ENCODE assay signal across 13 mouse cellular contexts in the genomic region with DNA sequence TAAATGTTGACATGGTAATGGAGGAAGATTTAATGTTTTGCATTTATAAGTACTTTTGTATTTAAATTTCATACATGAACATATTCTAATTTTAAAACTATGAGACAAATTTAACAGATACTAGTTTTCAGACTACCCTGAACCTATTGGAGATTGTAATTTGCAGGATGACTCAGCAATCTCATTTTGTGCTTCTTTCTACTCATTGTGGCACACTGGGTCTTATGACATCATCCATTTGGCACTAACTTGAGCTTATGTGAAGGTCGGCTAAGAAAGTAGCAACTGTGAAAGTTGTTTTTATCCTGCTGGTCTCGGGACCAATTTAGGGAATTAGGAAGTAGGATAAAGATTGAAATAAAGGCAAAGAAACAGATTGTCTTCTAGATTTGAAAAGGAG. TPM values are rescaled to one million over a fixed set of nuclear protein-coding genes. Genes with fewer than 3 reads are reported as not detected.
DNase-seq lines count a peak whose midpoint lies in the region; ATAC-seq and TF ChIP-seq lines count a peak whose summit lies in the region.
"Had no signal": no experiment of that assay in that cellular context is flagged by ENCODE, and none has a peak within 500 bp of the region (broad histone marks: within the 10 kb centered on the region; RNA-seq: fewer than 3 reads in every experiment).

No protein-coding gene starts in this region.

- H3K36me3 ChIP-seq in midbrain, postnatal 0 days (ENCODE audit: insufficient read depth, low read length), result peaks cover 8% of the 10 kb centered on the region; the same call in 1 of the 2 replicates
- H3K36me3 ChIP-seq in midbrain, embryonic 11.5 days (ENCODE audit: control insufficient read depth, insufficient read depth, low read length), result no peaks in the 10 kb centered on the region; the same call in 1 of the 2 replicates
- peaks cover 33% of the 10 kb centered on the region for H3K36me3 ChIP-seq in thymus, adult 2 months (ENCODE audit: control insufficient read depth, insufficient read depth, low read length)

- no peak for TF ChIP-seq CTCF in midbrain, postnatal 0 days (IDR thresholded peaks at IDR 0.05)
- no peak for TF ChIP-seq CTCF in thymus, adult 2 months (IDR thresholded peaks at IDR 0.05; ENCODE audit: borderline replicate concordance, control insufficient read depth, extremely low read depth, insufficient read depth, low read length, poor library complexity)

- no peak overlapping the region for H3K4me2 ChIP-seq in midbrain, postnatal 0 days (ENCODE audit: low read depth, low read length, poor library complexity, severe bottlenecking)
- H3K4me2 ChIP-seq in midbrain, embryonic 11.5 days, result no peak overlapping the region
- H3K4me2 ChIP-seq: heart, embryonic 13.5 days; midbrain, embryonic 12.5 days; neural tube, embryonic 12.5 days had no signal

- H3K4me1 ChIP-seq in midbrain, postnatal 0 days (ENCODE audit: insufficient read depth, low read length), result no peaks in the 10 kb centered on the region
- H3K4me1 ChIP-seq in midbrain, embryonic 11.5 days (ENCODE audit: control insufficient read depth, insufficient read depth, low read length), result no peaks in the 10 kb centered on the region
- peaks cover 10% of the 10 kb centered on the region for H3K4me1 ChIP-seq in brown adipose tissue, adult 24 weeks (ENCODE audit: control insufficient read depth, insufficient read depth, insufficient read length, low read length)
- H3K4me1 ChIP-seq in thymus, adult 2 months (replicated peaks; ENCODE audit: control insufficient read depth, insufficient read depth, low read length), result no peaks in the 10 kb centered on the region
- H3K4me1 ChIP-seq: midbrain, embryonic 12.5 days had no signal

- no peak for ATAC-seq in midbrain, postnatal 0 days (ENCODE audit: low FRiP score)
- no peak for ATAC-seq in midbrain, embryonic 11.5 days (ENCODE audit: low FRiP score)

- intact Hi-C loops in gastrocnemius, postnatal 14 days (cut with DNase I; ENCODE audit: low total_unique reads), result no loop called here

- no peaks in the 10 kb centered on the region for H3K9me3 ChIP-seq in midbrain, postnatal 0 days (ENCODE audit: low read length)
- no peaks in the 10 kb centered on the region for H3K9me3 ChIP-seq in midbrain, embryonic 11.5 days (ENCODE audit: control insufficient read depth, low read length)
- H3K9me3 ChIP-seq: heart, embryonic 13.5 days; midbrain, embryonic 12.5 days; neural tube, embryonic 12.5 days had no signal

- peak; percentile 38 for DNase-seq in gastrocnemius, adult 18-20 months (ENCODE audit: low spot score)
- no peak for DNase-seq in gastrocnemius, postnatal 14 days
- DNase-seq in midbrain, postnatal 0 days (ENCODE audit: low spot score), result peak; percentile 37
- no peak for DNase-seq in midbrain, embryonic 11.5 days (ENCODE audit: low spot score, missing footprints)
- DNase-seq in right cerebral cortex, postnatal 25 days, result no peak
- DNase-seq in thymus, adult 2 months, result no peak
- DNase-seq: cerebellum, postnatal 25 days; right cerebral cortex, postnatal 14 days had no signal

- no peak overlapping the region for H3K4me3 ChIP-seq in midbrain, postnatal 0 days (ENCODE audit: low read depth, low read length)
- H3K4me3 ChIP-seq in midbrain, embryonic 11.5 days (ENCODE audit: low read depth, low read length), result no peak overlapping the region
- no peak overlapping the region for H3K4me3 ChIP-seq in brown adipose tissue, adult 24 weeks (ENCODE audit: insufficient read depth, low read depth, low read length)
- no peak overlapping the region for H3K4me3 ChIP-seq in thymus, adult 2 months (ENCODE audit: control insufficient read depth, insufficient read depth, low read length)
- H3K4me3 ChIP-seq: heart, embryonic 13.5 days; midbrain, embryonic 12.5 days; neural tube, embryonic 12.5 days had no signal

- no peak for TF ChIP-seq POLR2A in thymus, adult 2 months (IDR thresholded peaks at IDR 0.05; ENCODE audit: control insufficient read depth, extremely low read depth, insufficient read depth, low read length, poor library complexity)

- no peak overlapping the region for H3K9ac ChIP-seq in midbrain, postnatal 0 days (replicated peaks; ENCODE audit: low read length, poor library complexity, severe bottlenecking)
- no peak overlapping the region for H3K9ac ChIP-seq in midbrain, embryonic 11.5 days (ENCODE audit: low read length)
- H3K9ac ChIP-seq: heart, embryonic 13.5 days; liver, embryonic 14.5 days; midbrain, embryonic 12.5 days; neural tube, embryonic 12.5 days had no signal

- H3K27ac ChIP-seq in midbrain, postnatal 0 days (ENCODE audit: low read depth, low read length), result no peak overlapping the region
- H3K27ac ChIP-seq in midbrain, embryonic 11.5 days (ENCODE audit: low read depth, low read length), result no peak overlapping the region
- H3K27ac ChIP-seq in brown adipose tissue, adult 24 weeks (replicated peaks; ENCODE audit: low read depth, low read length), result peak overlapping the region; percentile 66; the same call in 1 of the 2 replicates
- no peak overlapping the region for H3K27ac ChIP-seq in thymus, adult 2 months (ENCODE audit: control insufficient read depth, insufficient read depth, low read length)
- H3K27ac ChIP-seq: heart, embryonic 13.5 days; liver, embryonic 14.5 days; midbrain, embryonic 12.5 days; neural tube, embryonic 12.5 days had no signal

- 50% methylated on average over 2 of the region's 2 CpGs for WGBS in midbrain, postnatal 0 days
- WGBS in midbrain, embryonic 11.5 days, result 71% methylated on average over 2 of the region's 2 CpGs
- WGBS in thymus, adult 2 months, result 75% methylated on average over 2 of the region's 2 CpGs

- H3K27me3 ChIP-seq in midbrain, postnatal 0 days (ENCODE audit: insufficient read depth, low read length), result no peaks in the 10 kb centered on the region
- H3K27me3 ChIP-seq in midbrain, embryonic 11.5 days (ENCODE audit: control insufficient read depth, insufficient read depth, low read length), result no peaks in the 10 kb centered on the region
- no peaks in the 10 kb centered on the region for H3K27me3 ChIP-seq in thymus, adult 2 months (ENCODE audit: control insufficient read depth, insufficient read depth, low read length)
- H3K27me3 ChIP-seq: heart, embryonic 13.5 days; midbrain, embryonic 12.5 days; neural tube, embryonic 12.5 days had no signal

RNA-seq across cellular contexts. Expression of gene Kmt2e, which starts 27.4 kb away (rescaled TPM):
- 10 to 100 TPM; 20.3 to 28.3 TPM for total RNA-seq in gastrocnemius, adult 18-20 months (2021)
- 10 to 100 TPM; 25.2 to 27.1 TPM for total RNA-seq in gastrocnemius, postnatal 14 days (2021)
- total RNA-seq in midbrain, postnatal 0 days (2014; rRNA removed), result 49.3 and 66.4 TPM in 2 replicates
- 132 and 144 TPM in 2 replicates for polyA plus RNA-seq in midbrain, postnatal 0 days (2015; fragmentation: Nextera tagmentation; extraction: Ambion mirVana)
- polyA plus RNA-seq in midbrain, embryonic 11.5 days (2014; fragmentation: Nextera tagmentation; extraction: Ambion mirVana), result 110 and 115 TPM in 2 replicates
- 35.5 and 36.9 TPM in 2 replicates for polyA plus RNA-seq in brown adipose tissue, adult 24 weeks (2012; ENCODE audit: insufficient read depth, insufficient read length, missing spikeins)
- polyA plus RNA-seq in thymus, adult 2 months (2012; rRNA removed), result 37.0 and 40.7 TPM in 2 replicates

Comparison
In these comparisons a context has a peak if more than half of its experiments do, and no peak if none do; other contexts are left out.
1. DNase-seq: peak in gastrocnemius, adult 18-20 months (single experiment) and midbrain, postnatal 0 days (single experiment); none in gastrocnemius, postnatal 14 days (single experiment), midbrain, embryonic 11.5 days (single experiment), right cerebral cortex, postnatal 25 days (single experiment) and thymus, adult 2 months (single experiment).